Mouse (Mus musculus): Measurements from ENCODE around the gene Mrpl18.
A peak's percentile ranks its signal among the peaks of the same experiment; 100 is the strongest.
"Not testable (repeated sequence)": the region's sequence is repeated elsewhere in the genome, so short reads cannot be mapped to it uniquely, and the experiment has no call there.

Mrpl18 gene

DNA sequence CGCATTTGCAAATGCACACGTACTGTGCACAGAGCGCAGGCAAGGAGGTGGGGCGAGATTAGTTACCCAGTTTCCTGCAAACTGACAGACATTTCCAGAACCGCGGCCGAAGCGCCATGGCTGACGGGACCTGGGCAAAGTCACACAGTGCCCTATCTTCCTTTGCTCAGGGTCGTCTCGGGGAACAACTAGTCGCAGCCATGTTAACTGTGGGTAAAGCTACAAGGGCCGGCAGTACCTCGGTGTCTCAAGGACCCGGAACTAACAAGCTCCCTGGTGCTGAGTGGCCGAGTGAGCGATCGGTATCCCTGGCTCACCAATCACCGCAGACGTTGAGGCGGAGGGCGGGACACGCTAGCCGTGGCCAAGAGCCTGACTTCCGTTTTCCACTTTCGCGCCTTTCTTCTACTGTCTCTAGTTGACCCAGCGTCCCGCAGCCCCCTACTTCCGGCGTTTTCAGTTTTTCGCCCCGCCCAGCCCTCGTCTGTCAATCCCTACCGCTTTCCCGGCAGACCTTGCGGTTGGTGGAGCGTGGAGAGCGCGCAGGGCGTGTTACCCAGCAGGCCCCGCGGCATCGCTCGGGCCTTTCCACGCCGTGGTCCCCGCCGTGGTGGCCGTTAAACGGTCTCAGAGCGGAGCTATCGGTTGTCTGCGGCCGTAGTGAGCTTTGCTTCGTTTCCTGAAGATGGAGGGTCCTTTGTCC is at the start of gene Mrpl18:
TSS of gene Mrpl18 (minus strand) at position 465 of the 703 bp plus-strand sequence.
- DNase-seq (ENCODE audit: low read depth, low spot score), result peak; percentile 100

- no peak for DNase-seq (ENCODE audit: low read depth, low spot score)
These were observed 47.3 kb upstream of the Mrpl18 start for GRCm38 (mm10) chr17:12963476-12963875.

DNA sequence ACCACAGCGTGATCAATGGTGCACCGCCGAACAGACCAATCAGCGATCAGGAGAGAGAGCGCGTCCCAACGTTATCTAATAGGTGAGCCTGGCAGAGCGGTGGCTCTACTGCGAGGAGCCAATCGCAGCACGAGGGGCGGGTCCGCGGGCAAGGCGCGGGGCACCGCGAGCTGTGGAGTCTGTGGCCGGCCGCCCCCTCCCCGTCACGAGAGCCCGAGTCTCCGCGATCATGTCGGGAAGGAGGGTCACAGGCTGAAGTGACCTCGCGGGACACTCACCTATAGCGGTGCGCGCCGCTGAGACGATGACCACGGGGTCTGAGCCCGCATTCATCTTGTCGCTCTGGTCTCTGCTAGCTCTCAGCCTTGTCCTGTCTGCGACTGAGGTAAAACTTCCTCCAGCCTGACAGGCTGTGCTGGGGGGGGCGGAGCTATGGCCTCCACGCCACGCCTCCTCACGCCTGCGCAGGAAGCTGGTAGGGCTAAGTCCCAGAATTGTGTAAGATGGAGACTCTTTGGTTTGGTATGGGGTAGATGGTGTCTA is 44.3 kb upstream of the Mrpl18 start, which contains the start of gene Acat2:
TSS of gene Acat2 (minus strand) at position 417 of the 543 bp plus-strand sequence.
- peak; percentile 97 for DNase-seq (ENCODE audit: low read depth, low spot score)

DNA sequence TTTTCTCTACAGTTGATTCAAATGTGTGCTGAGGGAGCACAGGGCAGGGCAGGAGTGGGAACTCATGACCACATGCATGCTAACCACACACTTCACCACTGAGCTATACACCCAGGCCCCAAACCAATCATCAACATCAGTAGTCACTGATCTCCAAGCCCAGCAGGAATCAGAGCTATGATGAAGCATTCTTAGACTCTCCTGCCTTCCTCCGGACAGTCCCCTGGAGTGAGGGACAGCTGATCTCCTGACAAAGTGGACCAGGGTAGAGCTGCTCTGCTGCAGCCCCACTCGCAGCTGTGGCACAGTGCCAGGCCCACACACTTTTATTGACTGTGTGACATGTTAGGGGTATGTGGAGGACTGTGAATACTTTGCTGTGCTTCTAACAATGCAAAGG is 43.2 kb upstream of the Mrpl18 start:
- DNase-seq (ENCODE audit: low read depth, low spot score), result not testable (repeated sequence)

DNA sequence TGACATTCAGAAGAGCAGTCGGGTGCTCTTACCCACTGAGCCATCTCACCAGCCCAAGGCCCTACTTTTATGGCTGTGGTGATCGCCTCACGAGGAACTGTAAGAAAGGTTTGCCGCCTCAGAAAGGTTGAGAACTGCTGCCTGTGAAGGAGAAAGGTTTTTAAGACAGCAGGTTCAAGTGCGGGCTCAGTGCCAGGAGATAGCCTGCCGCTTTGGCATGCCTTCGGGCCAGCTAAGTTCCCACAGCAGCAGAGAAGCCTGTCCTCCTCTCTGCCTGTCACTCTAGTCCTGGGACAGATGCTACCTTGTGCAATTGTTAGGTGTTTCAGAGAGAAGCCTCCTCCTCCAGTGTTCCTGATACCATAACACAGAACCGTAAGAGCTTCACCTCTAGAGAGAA is 40.5 kb upstream of the Mrpl18 start:
- no peak for DNase-seq (ENCODE audit: low read depth, low spot score)

DNA sequence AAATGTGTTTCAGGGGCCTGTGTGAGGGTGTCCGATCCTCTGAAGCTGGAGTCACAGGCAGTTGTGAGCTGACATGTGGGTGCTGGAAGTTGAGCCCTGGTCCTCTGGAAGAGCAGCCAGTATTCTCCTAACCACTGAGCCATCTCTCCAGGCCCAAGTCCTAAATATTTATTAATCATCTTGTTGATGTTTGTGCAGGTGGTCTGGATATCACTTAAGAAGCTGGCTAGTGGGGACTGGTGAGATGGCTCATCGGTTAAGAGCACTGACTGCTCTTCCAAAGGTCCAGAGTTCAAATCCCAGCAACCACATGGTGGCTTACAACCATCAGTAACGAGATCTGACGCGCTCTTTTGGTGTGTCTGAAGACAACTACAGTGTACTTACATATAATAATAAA is 33.5 kb upstream of the Mrpl18 start:
- DNase-seq (ENCODE audit: low read depth, low spot score), result no peak

- DNase-seq (ENCODE audit: low read depth, low spot score), result no peak
These were observed 26.5 kb upstream of the Mrpl18 start for GRCm38 (mm10) chr17:12942459-12943162.

GRCm38 (mm10) chr17:12941543-12942260 is 25.6 kb upstream of the Mrpl18 start:
- no peak for DNase-seq (ENCODE audit: low read depth, low spot score)

GRCm38 (mm10) chr17:12940151-12940805 is 24.1 kb upstream of the Mrpl18 start, which contains the start of gene Acat3:
Gene Acat3, minus strand, starts transcription at chr17:12940600.
- DNase-seq (ENCODE audit: low read depth, low spot score), result peak; percentile 23

- not testable (repeated sequence) for DNase-seq (ENCODE audit: low read depth, low spot score)
These were observed 23.4 kb upstream of the Mrpl18 start for GRCm38 (mm10) chr17:12939377-12940148.

- no peak for DNase-seq (ENCODE audit: low read depth, low spot score)
These were observed 21.9 kb upstream of the Mrpl18 start for GRCm38 (mm10) chr17:12938077-12938476.

DNA sequence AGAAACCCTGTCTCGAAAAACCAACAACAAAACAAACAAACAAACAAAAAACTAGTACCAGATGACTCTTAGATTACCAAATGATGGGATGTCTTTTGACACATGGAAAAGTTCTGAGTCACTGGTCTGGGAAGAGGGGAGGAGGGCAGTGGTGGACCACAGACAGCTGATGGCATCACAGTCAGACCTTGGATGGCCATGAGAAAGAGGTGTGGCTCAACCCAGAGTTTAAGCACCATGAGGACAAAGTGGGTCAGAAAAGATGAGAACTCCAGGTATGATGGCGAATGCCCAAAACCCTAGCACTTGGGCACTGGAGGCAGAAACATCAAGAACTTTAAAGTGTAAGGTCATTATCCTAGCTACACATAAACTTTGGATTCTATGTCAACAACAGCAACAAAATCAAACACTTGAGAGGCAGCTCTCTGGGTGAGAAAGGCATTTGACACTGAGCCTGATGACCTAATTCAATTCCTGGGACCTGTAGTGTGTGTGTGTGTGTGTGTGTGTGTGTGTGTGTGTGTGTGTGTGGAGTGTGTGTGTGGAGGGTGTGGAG is 21.3 kb upstream of the Mrpl18 start:
- no peak for DNase-seq (ENCODE audit: low read depth, low spot score)

DNA sequence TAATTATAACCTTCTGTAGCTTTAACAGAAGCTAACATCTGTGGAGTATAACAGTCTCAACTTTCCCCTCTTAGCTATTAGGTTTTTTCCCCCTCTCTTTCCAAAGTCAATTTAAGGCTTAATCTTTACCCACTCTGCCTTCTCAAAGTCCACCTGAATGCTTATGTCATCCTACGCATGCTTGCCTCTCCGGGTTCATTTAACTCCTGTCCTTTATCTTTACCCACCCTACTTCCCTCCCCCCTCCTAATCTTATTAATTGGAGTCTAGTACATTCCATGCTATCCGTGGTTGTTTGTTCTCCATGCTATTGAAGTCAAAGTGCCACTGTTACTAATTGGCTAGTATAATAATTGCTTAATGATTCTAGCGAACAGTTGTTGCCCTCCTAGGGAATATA is 19.6 kb upstream of the Mrpl18 start:
- DNase-seq (ENCODE audit: low read depth, low spot score), result no peak

- not testable (repeated sequence) for DNase-seq (ENCODE audit: low read depth, low spot score)
These were observed 15.4 kb upstream of the Mrpl18 start for GRCm38 (mm10) chr17:12931576-12931975.

DNA sequence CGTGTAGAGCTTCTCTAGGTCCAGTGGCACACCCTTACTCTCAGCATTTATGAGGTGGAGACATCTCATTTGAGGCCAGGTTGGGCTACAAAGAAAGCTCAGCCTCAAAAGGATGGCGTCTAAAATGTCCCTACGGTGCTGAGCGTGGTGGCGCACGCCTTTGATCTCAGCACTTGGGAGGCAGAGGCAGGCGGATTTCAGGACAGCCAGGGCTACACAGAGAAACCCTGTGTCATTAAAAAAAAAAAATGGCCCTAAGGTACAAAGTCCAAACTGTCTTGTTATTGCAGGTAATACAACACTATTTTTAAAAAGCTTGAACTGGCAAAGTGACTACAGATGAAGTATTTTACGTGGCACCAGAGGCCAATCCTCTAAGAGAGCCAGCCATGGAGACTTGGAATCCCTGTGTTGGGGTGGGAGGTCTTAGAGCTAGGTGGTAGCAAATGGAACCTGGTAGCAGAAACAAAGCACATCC is 9.6 kb upstream of the Mrpl18 start:
- DNase-seq (ENCODE audit: low read depth, low spot score), result no peak

- DNase-seq (ENCODE audit: low read depth, low spot score), result peak; percentile 64
These were observed 8.9 kb upstream of the Mrpl18 start for GRCm38 (mm10) chr17:12925001-12925400.

DNA sequence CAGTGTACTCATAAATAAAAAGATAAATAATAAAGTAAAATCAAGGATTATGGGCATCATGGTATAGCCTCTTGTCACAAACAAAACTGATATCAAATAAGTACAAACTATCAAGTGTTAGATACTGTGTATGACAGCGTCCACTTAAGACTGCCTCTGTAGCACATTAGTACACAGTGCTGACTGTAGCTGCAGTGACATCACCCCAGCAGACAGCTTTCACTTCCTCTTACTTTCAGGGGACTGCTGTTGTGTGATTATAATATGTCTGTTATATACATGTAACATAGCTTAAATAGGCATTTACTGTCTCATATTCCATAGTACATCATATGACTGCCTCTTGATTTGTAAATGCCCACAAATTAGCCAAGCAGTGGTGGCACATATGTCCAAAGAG is 4.9 kb upstream of the Mrpl18 start:
- no peak for DNase-seq (ENCODE audit: low read depth, low spot score)

DNA sequence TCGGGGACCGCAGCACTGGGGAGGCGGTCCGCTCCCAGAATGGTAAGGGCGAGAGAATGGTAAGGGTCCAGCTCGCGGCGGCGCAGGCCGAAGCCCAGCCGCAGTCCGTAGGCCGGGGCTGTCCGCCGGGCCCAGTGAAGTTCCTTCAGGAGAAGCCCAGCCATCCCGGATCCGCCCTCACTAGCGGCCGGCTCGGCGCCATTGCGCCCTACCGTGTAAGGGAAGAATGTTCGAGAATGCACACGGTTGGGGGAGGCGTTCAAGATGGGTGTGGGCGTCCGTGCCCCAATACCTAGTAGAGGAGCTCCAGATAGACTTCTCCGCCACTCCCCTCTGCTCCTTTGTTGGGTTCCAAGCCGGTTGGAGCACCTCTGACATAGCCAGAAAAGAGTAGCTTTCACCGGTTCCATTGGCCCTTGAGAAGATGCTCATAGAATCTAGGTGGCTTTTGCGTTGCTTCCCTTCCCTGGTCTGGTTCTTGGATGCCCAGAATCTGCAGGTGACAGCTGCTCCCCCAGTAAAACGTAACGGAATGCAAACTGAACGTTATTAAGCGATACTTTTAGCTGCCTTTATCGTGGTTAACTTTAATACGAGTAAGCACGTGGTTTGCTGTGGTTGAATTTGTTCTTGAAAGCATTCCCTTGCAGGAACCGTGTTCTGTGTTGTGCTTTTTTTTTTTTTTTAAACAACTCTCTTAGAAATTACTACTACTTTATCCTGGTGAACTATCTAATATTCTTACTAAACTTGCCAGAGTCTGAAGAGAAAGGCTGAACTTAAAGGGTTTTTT is 639 bp upstream of the Mrpl18 start:
- DNase-seq (ENCODE audit: low read depth, low spot score), result peak; percentile 90

DNA sequence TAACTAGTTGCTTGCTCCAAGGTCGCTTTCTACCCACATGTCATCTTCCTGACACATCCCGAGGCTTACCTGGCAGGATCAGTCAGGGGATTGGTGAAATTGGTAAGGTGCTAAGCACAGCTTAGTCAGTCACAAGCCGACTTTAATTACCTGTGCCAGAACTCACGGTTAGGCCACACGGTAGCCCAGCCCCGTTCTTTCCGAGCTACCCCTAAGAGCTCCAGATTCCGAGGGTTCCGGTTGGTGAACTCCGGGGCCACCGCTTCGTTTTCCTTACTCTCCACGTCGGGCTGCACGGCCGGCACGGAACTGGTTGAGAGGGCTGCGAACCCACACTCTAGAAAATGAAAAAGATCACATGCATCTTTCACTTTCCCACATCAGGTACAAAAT is 661 bp downstream of the Mrpl18 start, which contains the start of gene Tcp1:
TSS of gene Tcp1 (plus strand) at position 214 of the 393 bp plus-strand sequence.
- no peak for DNase-seq (ENCODE audit: low read depth, low spot score)
